Mouse (Mus musculus): ENCODE results near the gene Carnmt1.

DNA sequence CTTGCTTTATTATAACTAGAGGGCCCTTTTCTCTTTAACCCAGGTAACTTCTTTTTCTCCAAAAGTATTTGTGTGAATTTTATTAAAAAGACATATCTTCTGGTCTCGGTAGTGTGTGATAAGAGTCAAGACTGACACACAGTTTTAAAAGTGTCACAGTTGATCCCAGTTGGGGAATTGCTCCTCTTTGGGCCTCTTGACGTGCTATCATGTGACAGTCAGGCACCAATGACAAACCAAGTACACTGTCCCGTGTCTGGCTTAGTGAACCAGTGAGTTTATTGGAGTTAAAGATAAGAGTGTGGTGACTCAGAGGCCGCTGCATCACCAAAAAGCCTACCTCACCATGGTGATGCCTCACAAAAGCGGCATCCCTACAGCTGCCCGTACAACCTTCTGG is 26.5 kb upstream of the Carnmt1 start:
- no peak for TF ChIP-seq CTCF (IDR thresholded peaks at IDR 0.05; ENCODE audit: insufficient read depth, low read length)
- TF ChIP-seq POLR2A (IDR thresholded peaks at IDR 0.05; ENCODE audit: borderline replicate concordance, extremely low read depth, low read depth, low read length), result no peak
